Mouse (Mus musculus) kidney, embryonic 15.5 days (tissue): Measurements from ENCODE around the gene Ccdc194. TPM values are rescaled to one million over a fixed set of nuclear protein-coding genes. Genes with fewer than 3 reads are reported as not detected.

Experiments
- ATAC-seq: fragments of 200-750 bp; cut with Nextera tagmentation; replicated peaks from 2 replicates; pipeline ENCODE4 v1.8.0; 2017; ENCODE audit warnings: moderate TSS enrichment; ENCODE audit not compliant: low FRiP score
- H3K27ac ChIP-seq: fragments of 300-500 bp; sonication (generic); 2 replicates; pipeline ENCODE4 v1.5.1; 2015; ENCODE audit warnings: mild to moderate bottlenecking, inconsistent platforms
- H3K27me3 ChIP-seq: fragments of 300-500 bp; sonication (generic); 2 replicates; pipeline ENCODE4 v1.6.1; 2015; ENCODE audit warnings: inconsistent platforms
- H3K36me3 ChIP-seq: fragments of 300-500 bp; sonication (generic); 2 replicates; pipeline ENCODE4 v1.6.1; 2015; ENCODE audit warnings: inconsistent platforms
- H3K4me1 ChIP-seq: fragments of 300-500 bp; sonication (generic); 2 replicates; pipeline ENCODE4 v1.6.1; 2015; ENCODE audit warnings: inconsistent platforms
- H3K4me2 ChIP-seq: fragments of 300-500 bp; sonication (generic); 2 replicates; pipeline ENCODE4 v1.6.1; 2015; ENCODE audit warnings: moderate library complexity, mild to moderate bottlenecking, inconsistent platforms
- H3K4me3 ChIP-seq: fragments of 300-500 bp; sonication (generic); replicated peaks from 2 replicates; pipeline ENCODE4 v1.5.1; 2015; ENCODE audit warnings: mild to moderate bottlenecking, inconsistent platforms
- H3K9ac ChIP-seq: fragments of 300-500 bp; sonication (generic); 2 replicates; pipeline ENCODE4 v1.6.1; 2015; ENCODE audit warnings: mild to moderate bottlenecking, inconsistent platforms
- H3K9me3 ChIP-seq: fragments of 300-500 bp; sonication (generic); replicated peaks from 2 replicates; pipeline ENCODE4 v1.6.1; 2016; ENCODE audit warnings: inconsistent platforms
- WGBS: fragments of 180-500 bp; shearing (Covaris S2); methylation state at CpG from one replicate; pipeline ENCODE4 v1.1.7; 2015; ENCODE audit warnings: mixed read lengths; 5-methylcytosine and 5-hydroxymethylcytosine counted together
- polyA plus RNA-seq: library from polyadenylated mRNA; unstranded; fragments of >200 nt; fragmentation: Nextera tagmentation; extraction: Ambion mirVana; gene quantifications from 2 replicates; pipeline ENCODE4 v1.2.1, GENCODE M21; 2015

The Ccdc194 gene
- polyA plus RNA-seq, 1 experiment from 2014 or later = 0.52 TPM

DNA sequence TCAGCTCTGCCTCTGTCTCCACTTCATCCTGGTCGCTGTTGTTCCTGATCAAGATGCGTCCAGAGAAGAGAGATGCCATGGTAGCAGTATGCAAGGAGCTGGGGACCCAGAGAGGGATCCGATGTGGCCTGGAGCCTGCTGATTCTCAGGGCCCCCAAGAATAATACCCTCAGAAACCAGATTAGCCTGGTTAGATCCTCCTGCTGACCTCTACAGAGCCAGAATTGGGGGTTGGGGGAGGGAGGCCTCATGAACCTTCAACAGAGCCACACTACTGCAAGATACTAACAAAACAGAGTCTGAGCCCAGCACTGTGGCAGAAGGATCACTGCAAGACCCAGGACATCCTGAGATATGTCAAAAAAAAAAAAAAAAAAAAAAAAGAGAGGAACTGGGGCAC is 41.0 kb upstream of the Ccdc194 start, which contains the start of gene Nxnl1:
Gene Nxnl1 (minus strand): TSS at position 101 of the 400 bp plus-strand sequence.
- H3K4me3 ChIP-seq = no peak within 1 kb of the TSS
- peaks cover 19% of the 10 kb centered on the region for H3K27me3 ChIP-seq
- no peaks in the 10 kb centered on the region for H3K36me3 ChIP-seq
- no peak within 1 kb of the TSS for H3K9ac ChIP-seq
- no peak for ATAC-seq
- 77% methylated on average over 3 of the region's 3 CpGs for WGBS
- peaks cover 37% of the 10 kb centered on the region for H3K4me1 ChIP-seq
- H3K4me2 ChIP-seq = no peak within 1 kb of the TSS
- H3K27ac ChIP-seq = peak within 1 kb of the TSS; percentile 97; the same call in 1 of the 2 replicates
- peaks cover 5% of the 10 kb centered on the region for H3K9me3 ChIP-seq

DNA sequence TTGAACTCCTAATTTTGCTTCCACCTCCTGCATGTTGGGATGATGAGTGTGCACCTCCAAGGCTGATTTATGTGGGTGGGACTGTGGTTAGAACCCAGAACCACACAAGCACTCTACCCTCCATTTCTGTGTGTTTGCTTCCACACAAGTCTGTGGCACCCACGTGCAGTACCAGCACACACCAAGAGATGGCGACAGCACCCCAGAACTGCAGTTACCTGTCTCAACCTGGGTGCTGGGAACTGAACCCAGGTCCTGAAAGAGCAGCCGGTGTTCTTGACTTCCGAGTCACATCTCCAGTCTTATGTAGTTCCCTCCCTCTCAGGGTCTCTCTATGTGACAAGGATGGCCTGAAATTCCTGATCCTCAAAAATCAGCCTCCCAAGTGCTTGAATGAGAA is 38.5 kb upstream of the Ccdc194 start:
- peaks cover 29% of the 10 kb centered on the region for H3K4me1 ChIP-seq
- no peak for ATAC-seq
- H3K27me3 ChIP-seq = peaks cover 42% of the 10 kb centered on the region
- peaks cover 5% of the 10 kb centered on the region for H3K9me3 ChIP-seq
- H3K27ac ChIP-seq = no peak overlapping the region
- no peak overlapping the region for H3K9ac ChIP-seq
- no peak overlapping the region for H3K4me2 ChIP-seq
- no peaks in the 10 kb centered on the region for H3K36me3 ChIP-seq
- no peak overlapping the region for H3K4me3 ChIP-seq
- 91% methylated on average over 4 of the region's 4 CpGs for WGBS

DNA sequence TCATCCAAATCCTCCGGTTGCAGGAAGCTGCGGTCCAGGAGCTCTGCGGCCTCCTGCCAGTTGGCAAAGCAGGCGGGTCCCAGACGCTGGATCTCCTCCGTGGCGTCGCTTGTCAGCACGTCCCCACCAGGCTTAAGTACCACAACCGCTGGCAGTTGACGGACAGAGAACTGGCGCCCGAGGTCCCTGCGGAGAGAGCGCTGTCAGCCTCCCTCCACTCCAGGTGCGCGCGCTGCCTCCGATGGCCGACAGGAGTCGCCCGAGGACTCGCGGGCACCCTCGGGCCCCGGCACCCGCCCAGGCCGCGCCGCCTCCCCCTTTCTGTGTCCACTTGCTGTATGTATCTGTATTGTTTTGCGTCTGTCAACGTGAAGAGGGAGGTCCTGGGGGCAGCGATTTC is 37.2 kb upstream of the Ccdc194 start:
- ATAC-seq = 0 out of 2 replicates have a peak, but pooled peaks have one; percentile 23
- WGBS = 1% methylated on average over 33 of the region's 33 CpGs
- H3K27me3 ChIP-seq = peaks cover 54% of the 10 kb centered on the region

DNA sequence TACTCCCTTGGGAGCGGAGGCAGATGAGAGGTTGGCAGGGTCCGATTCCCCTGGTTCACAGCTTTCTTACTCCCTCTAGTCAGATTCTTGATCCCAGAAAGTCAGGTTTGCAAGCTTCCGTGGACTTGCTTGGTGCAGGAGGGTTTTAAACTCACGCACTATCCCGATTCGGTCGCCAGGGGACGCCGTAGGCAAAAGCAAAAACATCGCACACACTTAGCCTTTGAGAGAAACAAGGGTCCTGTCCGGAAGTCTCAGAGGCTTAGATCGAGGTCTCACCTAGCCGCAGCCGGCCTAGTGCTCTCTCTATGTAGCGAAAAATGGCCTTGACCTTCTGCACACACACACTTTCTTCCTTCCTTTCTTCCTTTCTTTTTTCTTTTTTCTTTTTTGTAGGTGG is 35.9 kb upstream of the Ccdc194 start:
- Histone ChIP-seq H3K9ac (no peak overlapping the region), H3K36me3 (no peaks in the 10 kb centered on the region), H3K27ac (no peak overlapping the region), H3K4me2 (no peak overlapping the region), H3K4me3 (no peak overlapping the region), H3K9me3 (peaks cover 5% of the 10 kb centered on the region), H3K4me1 (peaks cover 25% of the 10 kb centered on the region), H3K27me3 (peaks cover 67% of the 10 kb centered on the region)
- WGBS = 3% methylated on average over 15 of the region's 15 CpGs
- ATAC-seq = no peak

More for the DNA sequence above, 37.2 kb upstream of the Ccdc194 start:
- Histone ChIP-seq H3K36me3 (no peaks in the 10 kb centered on the region), H3K4me2 (peak overlapping the region; percentile 52), H3K27ac (no peak overlapping the region), H3K4me1 (peaks cover 27% of the 10 kb centered on the region), H3K9ac (no peak overlapping the region), H3K4me3 (peak overlapping the region; percentile 18), H3K9me3 (peaks cover 5% of the 10 kb centered on the region)

DNA sequence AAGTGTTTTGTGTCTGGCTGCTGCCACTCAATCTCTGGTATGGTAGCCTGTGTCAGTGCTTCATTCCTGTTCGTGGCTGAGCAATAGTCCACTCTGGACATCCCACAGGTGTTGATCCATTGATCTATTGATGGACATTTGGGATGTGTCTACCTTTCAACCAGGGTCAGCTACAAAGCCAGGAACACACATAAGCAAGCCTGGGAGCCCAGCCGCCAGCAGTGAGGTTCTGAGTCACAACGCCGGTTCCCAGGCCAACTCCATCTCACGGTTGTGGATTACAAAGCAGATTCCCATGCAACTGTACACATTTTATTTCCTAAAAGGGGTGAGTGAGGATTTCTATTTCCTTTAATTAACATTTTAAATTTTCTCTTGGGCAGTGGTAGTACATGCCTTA is 35.3 kb upstream of the Ccdc194 start:
- peaks cover 25% of the 10 kb centered on the region for H3K4me1 ChIP-seq
- H3K27ac ChIP-seq = no peak overlapping the region
- no peak overlapping the region for H3K4me3 ChIP-seq
- H3K9me3 ChIP-seq = peaks cover 5% of the 10 kb centered on the region
- H3K4me2 ChIP-seq = no peak overlapping the region
- H3K27me3 ChIP-seq = peaks cover 71% of the 10 kb centered on the region
- H3K9ac ChIP-seq = no peak overlapping the region
- H3K36me3 ChIP-seq = no peaks in the 10 kb centered on the region
- 84% methylated on average over 5 of the region's 5 CpGs for WGBS
- no peak for ATAC-seq

DNA sequence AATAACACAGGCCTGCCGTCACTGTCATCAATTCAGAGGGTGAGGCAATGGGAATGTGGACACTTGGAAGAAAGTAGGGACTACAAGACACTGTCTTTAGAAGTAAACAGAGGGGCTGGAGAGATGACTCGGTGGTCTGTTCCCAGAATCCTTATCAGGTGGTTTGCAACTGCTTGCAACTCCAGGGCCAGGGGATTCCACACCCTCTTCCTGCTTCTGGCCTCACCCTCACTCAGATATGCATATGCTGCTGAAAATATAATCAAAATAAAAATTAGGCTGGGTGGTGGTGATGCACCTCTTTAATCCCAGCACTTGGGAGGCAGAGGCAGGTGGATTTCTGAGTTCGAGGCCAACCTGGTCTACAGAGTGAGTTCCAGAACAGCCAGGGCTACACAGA is 34.6 kb upstream of the Ccdc194 start:
- H3K4me1 ChIP-seq = peaks cover 25% of the 10 kb centered on the region
- H3K4me2 ChIP-seq = no peak overlapping the region
- no peaks in the 10 kb centered on the region for H3K36me3 ChIP-seq
- no peak overlapping the region for H3K9ac ChIP-seq
- no peak overlapping the region for H3K4me3 ChIP-seq
- H3K27ac ChIP-seq = no peak overlapping the region
- 73% methylated on average over 3 of the region's 3 CpGs for WGBS
- H3K9me3 ChIP-seq = peaks cover 5% of the 10 kb centered on the region
- peaks cover 71% of the 10 kb centered on the region for H3K27me3 ChIP-seq
- no peak for ATAC-seq

DNA sequence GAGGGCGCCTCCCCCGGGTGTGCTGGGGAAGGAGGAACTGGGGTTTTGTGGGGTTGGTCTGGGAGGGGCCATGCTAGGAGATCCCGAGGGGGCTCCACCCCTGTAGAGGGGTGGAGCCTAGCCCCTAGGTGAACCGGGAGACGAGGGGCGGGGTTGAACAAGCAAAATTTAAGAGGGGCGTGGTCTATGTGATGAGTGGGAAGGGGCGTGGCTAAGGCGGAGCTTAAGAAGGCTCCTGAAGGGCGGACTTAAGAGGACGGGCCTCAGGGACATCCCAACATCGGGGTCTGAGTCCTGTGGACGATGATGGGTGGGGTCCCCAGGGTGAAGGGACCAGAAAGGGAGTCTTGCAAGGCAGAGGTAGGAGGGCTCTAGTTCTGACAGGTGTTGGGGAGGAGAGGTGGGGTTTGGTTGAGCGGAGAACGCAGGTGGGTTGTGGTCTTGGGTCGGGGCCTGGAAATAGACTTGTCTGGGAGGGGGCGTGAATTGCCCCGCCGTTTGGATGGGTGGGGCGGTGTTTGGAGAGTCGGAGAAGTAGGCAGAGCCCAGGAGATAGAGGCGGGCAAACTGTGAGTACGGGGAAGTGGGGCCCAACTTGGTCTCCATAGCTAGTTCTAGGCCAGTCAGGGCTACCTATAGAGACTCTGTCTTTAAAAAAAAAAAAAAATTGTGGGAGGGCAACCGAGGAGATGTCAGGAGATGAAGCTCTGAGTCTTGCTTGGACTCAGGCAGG is 33.6 kb upstream of the Ccdc194 start:
- H3K27ac ChIP-seq = no peak overlapping the region
- H3K27me3 ChIP-seq = peaks cover 71% of the 10 kb centered on the region
- peak overlapping the region; percentile 54 for H3K4me3 ChIP-seq
- peaks cover 1% of the 10 kb centered on the region; the same call in 1 of the 2 replicates for H3K9me3 ChIP-seq
- H3K9ac ChIP-seq = peak overlapping the region; percentile 50
- peaks cover 32% of the 10 kb centered on the region for H3K4me1 ChIP-seq
- peak overlapping the region; percentile 88 for H3K4me2 ChIP-seq
- no peaks in the 10 kb centered on the region for H3K36me3 ChIP-seq
- ATAC-seq = peak; percentile 77
- 1% methylated on average over 24 of the region's 24 CpGs for whole genome bisulfite sequencing

DNA sequence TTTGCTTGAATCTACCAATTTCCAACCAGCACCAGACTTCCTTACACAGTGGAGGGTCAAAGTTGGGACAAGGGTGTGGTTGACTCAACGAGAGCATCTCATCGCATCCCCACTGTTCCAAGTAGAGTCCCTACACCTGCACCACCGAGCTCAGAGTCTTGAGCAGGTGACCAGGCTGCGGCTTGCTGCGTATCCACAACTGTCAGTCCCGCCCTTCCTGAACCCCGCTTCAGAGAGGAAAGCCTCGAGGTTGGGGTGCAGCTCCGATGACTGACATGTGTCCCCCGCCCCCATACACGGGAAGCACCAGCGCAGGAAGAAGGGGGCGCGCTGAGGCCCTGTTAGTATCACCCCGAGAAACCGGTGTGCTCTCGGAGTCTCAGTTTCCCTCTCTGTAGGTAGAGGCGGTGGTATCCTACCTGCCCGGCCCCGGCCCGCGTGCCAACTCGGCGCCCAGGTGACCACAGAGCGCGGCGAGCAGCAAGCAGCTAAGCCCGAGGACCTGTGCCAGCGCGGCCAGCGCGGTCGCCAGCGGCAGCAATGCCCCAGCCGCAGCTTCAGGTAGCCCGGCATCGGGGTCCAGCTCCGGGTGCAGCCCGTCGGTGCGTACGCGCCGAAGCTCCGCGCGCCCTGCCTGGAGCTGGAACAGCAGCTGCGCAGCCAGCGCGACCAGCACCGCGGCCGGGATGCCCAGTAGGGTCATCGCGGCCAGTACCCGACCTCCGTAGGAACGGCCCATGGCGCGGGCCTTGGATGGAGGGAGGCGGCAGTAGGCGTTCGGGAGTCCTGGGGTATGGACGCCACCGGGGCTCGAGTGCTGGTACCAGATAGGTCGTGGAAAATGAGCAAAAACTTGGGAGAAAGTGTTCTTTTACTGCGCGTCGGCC is 32.8 kb upstream of the Ccdc194 start, which contains the start of gene Tmem221:
Gene Tmem221 (minus strand): TSS at position 801 of the 887 bp plus-strand sequence.
- peak within 1 kb of the TSS; percentile 88 for H3K4me2 ChIP-seq
- H3K9me3 ChIP-seq = no peaks in the 10 kb centered on the region
- peak; percentile 27 for ATAC-seq
- WGBS = 3% methylated on average over 70 of the region's 70 CpGs
- H3K4me1 ChIP-seq = peaks cover 37% of the 10 kb centered on the region
- H3K27ac ChIP-seq = no peak within 1 kb of the TSS
- peak within 1 kb of the TSS; percentile 50 for H3K9ac ChIP-seq
- peaks cover 70% of the 10 kb centered on the region for H3K27me3 ChIP-seq
- H3K4me3 ChIP-seq = peak within 1 kb of the TSS; percentile 54
- H3K36me3 ChIP-seq = no peaks in the 10 kb centered on the region

DNA sequence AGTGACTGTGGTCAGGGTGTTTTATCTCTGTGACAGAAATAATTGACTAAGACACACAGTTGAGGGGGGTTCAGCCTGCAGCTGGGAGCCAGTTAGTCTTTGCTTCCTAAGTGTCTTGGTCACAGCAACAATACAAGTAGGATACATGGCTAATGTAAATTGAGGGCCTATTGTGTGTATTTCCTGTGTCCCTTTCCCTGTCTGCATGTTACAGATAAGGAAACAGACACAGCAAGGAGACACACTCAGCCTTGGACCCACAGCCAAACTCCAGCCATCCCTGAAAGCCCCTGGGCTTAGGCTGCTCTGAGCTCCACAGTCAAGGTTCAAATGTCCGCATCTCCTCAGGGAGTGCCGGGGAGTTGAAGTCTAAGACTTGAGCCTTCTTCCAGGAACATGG is 29.1 kb upstream of the Ccdc194 start:
- Histone ChIP-seq H3K4me2 (no peak overlapping the region), H3K4me1 (peaks cover 43% of the 10 kb centered on the region), H3K27me3 (peaks cover 36% of the 10 kb centered on the region), H3K36me3 (no peaks in the 10 kb centered on the region), H3K9me3 (no peaks in the 10 kb centered on the region), H3K27ac (no peak overlapping the region; the same call in 1 of the 2 replicates), H3K4me3 (no peak overlapping the region), H3K9ac (no peak overlapping the region)
- 85% methylated on average over 2 of the region's 2 CpGs for WGBS
- no peak for ATAC-seq

DNA sequence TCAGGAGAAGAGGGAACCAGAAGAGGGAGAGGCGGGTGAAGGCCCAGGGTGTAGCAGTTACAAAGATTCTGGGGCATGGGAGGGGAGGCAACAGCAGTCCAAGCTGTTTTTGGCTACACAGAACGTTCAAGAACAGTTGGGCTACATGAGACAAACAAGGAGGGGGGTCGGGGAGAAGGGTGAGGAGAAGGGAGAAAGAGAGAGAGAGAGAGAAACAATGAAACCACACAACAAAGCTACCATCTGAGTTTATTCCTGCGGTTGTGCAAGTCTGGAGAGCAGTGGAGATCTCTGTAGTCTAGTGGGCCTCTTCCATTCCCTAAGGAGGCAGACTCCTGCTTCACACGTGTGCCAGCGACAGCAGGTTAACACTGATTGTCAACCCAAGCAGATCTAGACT is 28.5 kb upstream of the Ccdc194 start:
- peak overlapping the region; percentile 87; the same call in 1 of the 2 replicates for H3K27ac ChIP-seq
- no peak overlapping the region for H3K4me3 ChIP-seq
- no peaks in the 10 kb centered on the region for H3K9me3 ChIP-seq
- no peak overlapping the region for H3K4me2 ChIP-seq
- no peaks in the 10 kb centered on the region for H3K36me3 ChIP-seq
- H3K9ac ChIP-seq = no peak overlapping the region
- ATAC-seq = no peak
- 71% methylated on average over 6 of the region's 6 CpGs for WGBS
- H3K4me1 ChIP-seq = peaks cover 39% of the 10 kb centered on the region
- H3K27me3 ChIP-seq = peaks cover 29% of the 10 kb centered on the region

DNA sequence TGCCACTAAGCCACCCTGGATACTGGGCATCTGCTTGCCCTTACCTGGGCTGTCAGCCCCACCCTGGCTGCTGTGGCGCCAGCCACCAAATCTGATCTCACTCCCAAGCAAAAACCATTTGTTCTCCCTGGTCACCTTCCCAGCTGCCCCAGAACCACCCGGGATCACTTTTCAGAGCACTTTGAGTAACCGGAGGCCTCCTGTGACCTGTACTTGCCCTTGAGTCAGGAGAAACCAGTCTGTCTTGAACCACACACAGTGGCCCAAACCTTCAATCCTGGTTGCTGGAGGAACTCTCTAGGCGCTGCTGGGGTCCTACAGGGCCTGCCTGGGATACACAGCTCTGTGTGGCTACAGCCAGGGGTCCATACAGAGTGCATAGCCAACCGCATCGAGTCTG is 27.3 kb upstream of the Ccdc194 start:
- H3K27me3 ChIP-seq = peaks cover 17% of the 10 kb centered on the region
- no peaks in the 10 kb centered on the region for H3K9me3 ChIP-seq
- H3K4me1 ChIP-seq = peaks cover 29% of the 10 kb centered on the region
- no peak overlapping the region for H3K9ac ChIP-seq
- H3K4me2 ChIP-seq = no peak overlapping the region
- ATAC-seq = peak; percentile 57
- peak overlapping the region; percentile 87 for H3K27ac ChIP-seq
- H3K4me3 ChIP-seq = no peak overlapping the region
- peaks cover 12% of the 10 kb centered on the region for H3K36me3 ChIP-seq
- WGBS = 29% methylated on average over 6 of the region's 6 CpGs

DNA sequence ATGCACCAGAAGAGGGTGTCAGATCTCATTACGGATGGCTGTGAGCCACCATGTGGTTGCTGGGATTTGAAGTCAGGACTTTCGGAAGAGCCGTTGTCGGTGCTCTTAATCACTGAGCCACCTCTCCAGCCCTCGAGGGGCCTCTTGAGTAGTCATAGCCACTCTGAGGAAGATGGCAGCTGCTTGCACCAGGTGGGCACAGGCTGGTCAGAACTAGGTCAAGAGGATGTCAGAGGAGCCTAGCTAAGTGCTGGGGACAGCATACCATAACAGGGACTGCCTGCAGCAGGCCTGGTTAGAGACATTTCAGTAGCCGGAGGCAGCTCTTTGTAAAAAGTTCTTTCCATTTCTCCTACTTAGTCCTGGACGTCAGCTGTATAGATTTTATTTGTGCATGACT is 25.2 kb upstream of the Ccdc194 start:
- Histone ChIP-seq H3K4me1 (peaks cover 29% of the 10 kb centered on the region), H3K27ac (peak overlapping the region; percentile 62)

More for the DNA sequence above, 25.2 kb upstream of the Ccdc194 start:
- H3K27me3 ChIP-seq = no peaks in the 10 kb centered on the region
- no peak overlapping the region for H3K4me2 ChIP-seq
- H3K9me3 ChIP-seq = no peaks in the 10 kb centered on the region
- no peak overlapping the region for H3K9ac ChIP-seq
- ATAC-seq = no peak
- 65% methylated on average over 7 of the region's 7 CpGs for WGBS
- H3K36me3 ChIP-seq = peaks cover 31% of the 10 kb centered on the region
- H3K4me3 ChIP-seq = no peak overlapping the region
